Mouse (Mus musculus): ENCODE measurements at regions not wholly inside any gene's neighbourhood (a gene's known extent, or its start where the extent isn't known, plus 50 kb on each side); places are given as distances from the start of the nearest gene placed in this dataset.
"Not testable (repeated sequence)": the region's sequence is repeated elsewhere in the genome, so short reads cannot be mapped to it uniquely, and the experiment has no call there.

GRCm38 (mm10) chr4:131160135-131160534 lies 215.9 kb downstream of the Matn1 start:
- no peak for DNase-seq (ENCODE audit: low spot score)

DNA sequence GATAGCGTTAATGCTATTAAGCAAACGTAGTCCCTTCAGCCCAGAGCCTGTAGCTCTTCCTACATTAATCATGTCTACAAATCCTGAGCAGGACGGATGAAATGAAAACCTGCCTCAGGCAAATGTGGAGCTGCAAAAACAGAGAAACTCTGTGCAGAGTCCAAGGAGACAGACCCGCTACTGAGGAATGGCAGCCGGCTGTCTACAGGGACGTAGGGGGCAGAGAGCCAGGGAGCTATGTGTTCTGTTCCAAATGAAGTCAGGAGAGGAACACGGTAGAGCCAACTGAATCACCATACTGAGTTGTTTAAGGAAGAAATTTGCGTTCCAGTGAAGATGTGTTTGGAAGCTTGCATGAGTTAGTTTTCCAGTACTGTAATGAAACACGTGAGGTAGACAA lies 217.3 kb downstream of the Matn1 start:
- DNase-seq (ENCODE audit: low spot score), result no peak

DNA sequence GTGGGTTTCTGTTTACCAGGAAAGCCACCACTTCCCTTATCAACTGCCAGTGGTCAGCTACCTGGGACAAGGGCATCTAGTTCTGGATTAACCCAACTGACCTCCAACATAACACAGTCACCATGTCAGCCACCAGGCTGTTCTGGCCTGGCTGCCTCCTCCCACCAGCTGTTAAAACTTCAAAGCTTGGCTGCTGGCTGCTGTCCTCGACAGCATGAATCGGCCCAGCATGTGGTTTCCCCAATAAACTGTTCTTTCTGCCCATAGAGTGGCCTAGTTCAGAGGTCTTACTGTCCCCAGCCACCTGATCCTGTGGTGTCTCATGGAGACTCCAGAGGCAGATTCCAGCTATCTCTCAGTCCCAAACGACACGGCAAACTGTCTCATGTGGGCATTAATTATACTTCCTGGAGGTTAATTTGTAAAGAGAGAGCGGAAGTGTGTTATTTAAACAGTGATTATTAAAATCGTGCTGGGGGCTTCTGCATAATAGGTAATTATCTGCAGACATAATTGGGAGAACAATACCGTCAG lies 219.7 kb downstream of the Matn1 start:
- no peak for DNase-seq (ENCODE audit: low spot score)

DNA sequence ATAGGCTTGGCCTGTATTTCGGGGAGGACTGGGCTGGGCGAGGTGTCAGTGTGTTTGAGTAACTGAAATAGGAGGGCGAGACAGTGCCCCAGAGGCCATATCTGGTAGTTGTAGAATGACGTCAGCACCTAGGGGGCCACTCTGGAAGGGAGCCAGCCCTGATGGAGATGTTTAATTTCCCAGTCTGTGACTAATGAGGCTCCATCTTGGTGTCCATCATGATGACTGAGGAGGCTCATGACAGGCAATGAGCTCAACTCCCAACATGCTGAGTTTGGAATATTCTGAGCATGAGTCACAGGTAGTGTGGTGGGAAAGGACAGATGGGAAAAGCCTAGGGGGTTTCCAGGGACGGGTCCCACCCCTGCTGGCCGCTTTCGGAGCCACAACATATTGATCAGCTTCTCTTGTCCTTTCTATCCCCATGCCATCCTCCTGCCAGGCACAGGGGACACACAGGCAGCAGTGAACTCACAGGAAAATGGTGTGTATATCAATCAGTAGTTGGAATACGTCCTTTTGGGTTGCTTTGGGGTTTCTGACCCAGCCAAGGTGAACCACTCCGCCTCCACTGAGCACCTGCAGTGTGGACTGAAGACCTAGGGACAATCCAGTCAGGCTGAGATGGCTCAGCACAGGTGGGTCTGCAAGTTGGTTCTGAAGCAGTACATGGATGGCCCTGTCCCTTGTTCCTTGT lies 222.5 kb downstream of the Matn1 start:
- DNase-seq (ENCODE audit: low spot score), result no peak

GRCm38 (mm10) chr4:131167921-131168320 lies 223.7 kb downstream of the Matn1 start:
- DNase-seq (ENCODE audit: low spot score), result no peak

GRCm38 (mm10) chr4:131173783-131174460 lies 229.7 kb downstream of the Matn1 start:
- DNase-seq (ENCODE audit: low spot score), result no peak

DNA sequence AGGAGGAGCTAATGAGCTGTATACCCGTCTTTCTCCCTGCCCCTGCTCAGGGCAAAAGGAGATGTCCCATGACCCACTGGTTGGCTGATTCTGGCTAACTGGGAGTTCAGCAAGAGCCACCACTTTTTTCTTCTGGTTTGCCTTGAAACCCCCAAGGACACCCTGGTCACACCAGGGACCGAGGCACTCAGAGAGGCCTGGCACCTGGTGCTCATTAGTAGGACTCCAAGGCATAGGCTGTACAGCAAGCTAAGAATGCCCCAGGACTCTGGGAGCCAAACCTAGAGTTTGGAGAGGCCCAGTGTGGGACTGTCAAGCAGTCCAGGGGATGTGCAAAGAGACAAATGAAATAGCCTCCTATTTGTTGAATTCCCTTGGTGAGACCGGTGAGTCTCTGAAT lies 232.5 kb downstream of the Matn1 start:
- DNase-seq (ENCODE audit: low spot score), result no peak

- no peak for DNase-seq (ENCODE audit: low spot score)
These were observed 233.7 kb downstream of the Matn1 start for GRCm38 (mm10) chr4:131177889-131178288.

GRCm38 (mm10) chr4:131178642-131179041 lies 234.5 kb downstream of the Matn1 start:
- not testable (repeated sequence) for DNase-seq (ENCODE audit: low spot score)

DNA sequence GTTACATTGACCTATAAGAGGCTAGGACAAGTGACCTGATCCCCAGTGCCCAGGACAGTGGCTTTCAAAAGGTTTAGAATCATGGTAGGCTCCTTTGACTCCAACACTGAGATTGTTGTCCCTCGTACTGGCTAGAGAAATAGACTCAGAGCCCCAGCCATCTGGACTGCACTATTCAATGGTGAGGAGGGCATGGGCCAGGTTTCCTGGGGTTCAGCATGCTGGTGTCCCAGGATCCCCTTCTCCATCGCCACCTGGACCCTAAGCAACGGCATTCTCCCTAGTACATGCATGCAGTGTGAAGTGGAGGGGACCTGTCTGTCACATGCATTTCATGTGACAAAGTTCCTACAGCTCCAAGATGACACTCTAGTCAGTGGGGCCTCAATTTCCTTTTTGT lies 243.9 kb downstream of the Matn1 start:
- no peak for DNase-seq (ENCODE audit: low spot score)

GRCm38 (mm10) chr4:131191106-131191880 lies 247.1 kb downstream of the Matn1 start:
- no peak for DNase-seq (ENCODE audit: low spot score)

GRCm38 (mm10) chr4:131193900-131194419 lies 249.8 kb downstream of the Matn1 start:
- DNase-seq (ENCODE audit: low spot score), result no peak

DNA sequence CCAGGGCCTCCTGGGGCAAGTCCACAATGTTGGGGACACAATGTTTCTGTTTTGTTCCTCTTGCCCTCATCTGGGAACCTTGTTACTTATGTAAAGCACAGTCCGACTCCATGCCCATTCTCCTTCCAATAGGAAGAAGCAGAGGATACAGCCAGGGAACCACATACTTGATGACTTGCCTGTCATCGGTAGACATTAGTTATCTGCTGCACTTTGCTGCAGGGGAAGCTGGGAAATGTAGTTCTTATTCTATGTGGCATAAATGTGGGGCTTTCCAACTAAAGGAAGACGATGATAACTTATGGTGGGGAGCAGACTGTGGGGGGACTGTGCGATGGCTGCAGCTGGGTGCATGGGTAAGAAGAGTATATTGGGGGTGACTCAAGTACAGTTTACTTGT lies 252.0 kb downstream of the Matn1 start:
- no peak for DNase-seq (ENCODE audit: low spot score)

DNA sequence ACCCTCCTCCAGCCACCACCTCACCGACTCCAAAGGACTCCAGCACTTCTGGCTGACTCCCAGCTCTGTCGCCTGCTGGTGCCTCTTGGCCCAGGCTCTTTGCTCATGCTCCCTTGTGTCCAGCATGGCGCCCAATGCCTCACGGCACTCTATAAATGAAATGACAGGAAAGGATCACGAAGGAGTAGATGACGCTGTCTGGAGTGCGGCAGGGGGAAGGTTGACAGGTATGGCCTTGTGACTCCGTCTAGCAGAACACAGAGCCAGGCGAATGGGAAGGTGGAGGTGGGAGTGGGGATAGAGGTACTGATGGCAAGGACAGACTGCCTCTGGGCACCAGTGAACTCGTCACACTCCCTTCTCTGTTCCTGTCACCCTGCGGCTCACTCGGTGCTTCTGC lies 259.5 kb downstream of the Matn1 start:
- DNase-seq (ENCODE audit: low spot score), result no peak

GRCm38 (mm10) chr4:131204722-131205121 lies 260.5 kb downstream of the Matn1 start:
- no peak for DNase-seq (ENCODE audit: low spot score)

DNA sequence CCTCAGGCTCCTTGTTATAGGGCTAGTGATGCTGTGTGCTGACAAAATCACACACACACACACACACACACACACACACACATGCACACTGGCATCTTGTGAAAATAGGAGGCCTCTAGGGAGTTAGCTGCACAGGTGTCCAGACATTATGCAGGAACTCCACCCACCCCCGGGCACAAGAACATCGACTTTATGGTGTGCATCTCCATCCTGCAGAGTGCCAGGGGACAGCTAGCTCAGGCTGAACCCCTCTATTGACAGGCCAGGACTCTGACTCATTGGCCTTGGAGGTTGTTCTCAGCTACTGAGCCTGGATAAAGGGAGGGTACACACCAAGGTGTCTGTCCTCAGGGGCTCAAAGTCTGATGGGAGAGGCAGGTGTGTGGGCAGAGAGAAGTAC lies 260.9 kb downstream of the Matn1 start:
- DNase-seq (ENCODE audit: low spot score), result no peak

DNA sequence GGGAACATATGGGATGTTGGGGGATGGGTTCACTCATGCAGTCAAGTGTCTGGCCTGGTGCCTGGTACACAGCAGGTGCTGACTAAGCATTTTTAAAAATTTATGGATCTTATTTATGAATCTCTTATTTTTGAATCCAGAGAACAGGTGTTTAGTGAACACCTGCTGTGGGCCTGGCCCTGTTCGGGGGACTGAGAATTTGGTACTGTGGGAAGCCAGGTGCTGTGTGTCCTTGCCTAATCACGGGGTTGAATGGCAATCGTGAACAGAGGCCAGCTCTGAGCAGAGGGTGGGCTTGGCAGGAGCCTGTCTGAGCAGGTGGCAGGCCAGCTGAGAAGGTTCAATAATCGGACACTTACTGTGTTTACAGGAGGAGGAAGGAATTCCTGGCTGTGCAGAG lies 261.5 kb downstream of the Matn1 start:
- DNase-seq (ENCODE audit: low spot score), result no peak

DNA sequence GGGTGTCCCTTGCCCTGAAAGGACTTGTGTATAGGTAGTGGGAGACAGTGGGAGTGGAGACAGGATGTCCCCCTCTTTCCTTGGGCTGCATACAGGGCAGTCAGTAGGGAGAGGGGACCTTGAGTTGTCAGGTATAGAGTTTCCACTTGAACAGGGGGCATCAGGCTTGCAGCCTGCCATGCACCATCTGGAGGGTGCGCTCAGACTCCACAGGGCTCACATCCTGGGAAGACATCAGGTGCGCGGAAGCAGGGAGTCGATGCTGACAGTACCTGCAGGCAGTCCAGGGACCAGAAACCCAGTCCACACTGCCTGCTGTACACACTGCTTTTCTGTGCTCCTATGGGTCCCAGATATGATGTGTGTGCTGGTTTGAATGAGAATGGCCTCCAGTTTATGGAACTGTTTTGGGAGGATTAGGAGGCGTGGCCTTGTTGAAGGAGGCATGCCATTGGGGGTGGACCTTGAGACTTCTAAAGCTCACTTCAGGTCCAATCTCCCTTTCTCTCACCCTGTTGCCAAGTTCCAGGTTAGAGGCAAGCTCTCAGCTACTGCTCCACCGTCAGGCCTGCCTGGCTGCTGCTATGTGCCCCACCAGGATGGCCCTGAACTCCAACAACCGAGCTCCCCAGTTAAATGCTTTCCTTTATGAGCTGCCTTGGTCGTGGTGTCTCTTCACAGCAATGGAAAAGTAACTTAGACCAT lies 262.1 kb downstream of the Matn1 start:
- no peak for DNase-seq (ENCODE audit: low spot score)

DNA sequence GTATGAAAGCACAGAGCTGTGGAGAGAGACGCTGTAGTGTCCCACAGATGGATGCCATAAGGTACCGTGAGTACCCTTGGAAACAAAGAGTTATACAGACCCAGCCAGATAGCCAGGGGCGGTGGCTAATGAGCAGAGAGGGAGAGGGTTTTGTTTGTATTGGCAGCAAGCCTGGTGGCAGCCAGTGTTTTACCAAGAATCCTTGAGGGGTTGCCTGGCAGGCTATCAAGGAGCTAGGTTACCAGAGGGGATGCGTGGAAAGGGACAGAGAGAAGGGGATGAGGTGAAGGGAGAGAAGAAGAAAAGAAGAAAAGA lies 262.7 kb downstream of the Matn1 start:
- DNase-seq (ENCODE audit: low spot score), result no peak

DNA sequence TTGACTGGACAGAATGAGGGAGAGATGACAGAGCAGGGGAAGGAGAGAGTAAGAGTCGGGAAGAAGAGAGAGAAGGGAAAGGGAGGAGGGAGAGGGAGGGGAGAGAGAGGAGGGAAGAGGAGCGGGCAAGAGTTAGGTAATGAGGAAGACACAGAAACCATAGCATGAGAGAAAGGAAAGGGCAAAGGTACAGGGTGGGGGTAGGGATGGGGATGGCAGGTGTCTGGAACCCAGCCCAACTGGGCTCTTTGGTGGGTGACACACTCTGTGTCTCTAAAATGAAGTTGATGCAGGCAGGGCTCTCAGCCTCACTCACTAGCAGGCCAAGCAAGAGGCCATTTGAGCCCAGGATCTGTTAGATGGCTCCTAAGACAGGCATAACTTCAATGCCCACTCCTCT lies 263.1 kb downstream of the Matn1 start:
- no peak for DNase-seq (ENCODE audit: low spot score)

GRCm38 (mm10) chr4:131208166-131208565 lies 264.0 kb downstream of the Matn1 start:
- no peak for DNase-seq (ENCODE audit: low spot score)

- no peak for DNase-seq (ENCODE audit: low spot score)
These were observed 264.5 kb downstream of the Matn1 start for GRCm38 (mm10) chr4:131208637-131209036.

Data from ovary, postnatal 14 days (tissue).